Mouse (Mus musculus) CH12.LX (cell line): ENCODE results near the gene Cacfd1. TPM values are rescaled to one million over a fixed set of nuclear protein-coding genes. Genes with fewer than 3 reads are reported as not detected.

Experiments
- DNase-seq: peaks from one replicate; pipeline ENCODE4 v3.0.0-alpha.2; 2013; ENCODE audit errors: extremely low read depth
- H3K27ac ChIP-seq: 2 replicates; pipeline ENCODE4 v1.5.1; 2012; ENCODE audit warnings: low read depth, mild to moderate bottlenecking, control low read depth, moderate library complexity; ENCODE audit not compliant: insufficient read depth
- H3K27me3 ChIP-seq: replicated peaks from 2 replicates; pipeline ENCODE3; 2012; ENCODE audit warnings: inconsistent platforms
- H3K36me3 ChIP-seq, 2 experiments: replicated peaks in 1 of 2; 2 replicates each; pipeline versions ENCODE3 to v1.6.1; 2012; ENCODE audit warnings: inconsistent platforms in 1 of 2, low read length in 1 of 2, mild to moderate bottlenecking in 1 of 2, mixed read lengths in 1 of 2, moderate library complexity in 1 of 2; ENCODE audit not compliant: control insufficient read depth in 1 of 2, insufficient read depth in 1 of 2
- H3K4me1 ChIP-seq, 2 experiments: 2 replicates each; pipeline ENCODE4 v1.6.1; 2012; ENCODE audit warnings: inconsistent platforms in 1 of 2, moderate library complexity in 1 of 2; ENCODE audit not compliant: insufficient read depth in 2 of 2, control insufficient read depth in 1 of 2
- H3K4me2 ChIP-seq: 2 replicates; pipeline ENCODE4 v1.6.1; 2012; ENCODE audit warnings: low read depth, mild to moderate bottlenecking, control low read depth; ENCODE audit not compliant: poor library complexity, insufficient read depth, severe bottlenecking
- H3K4me3 ChIP-seq, 3 experiments: fragments of 150-350 bp in 1 of 3; sonication (generic) in 1 of 3; replicated peaks in 1 of 3; 2 replicates each; pipeline versions ENCODE3 to v1.5.1; 2011 to 2012; ENCODE audit warnings: low read depth in 2 of 3, low read length in 2 of 3, mild to moderate bottlenecking in 2 of 3, moderate library complexity in 2 of 3, control low read depth in 1 of 3, improper control_type of control experiment in 1 of 3, inconsistent platforms in 1 of 3, mixed read lengths in 1 of 3; ENCODE audit not compliant: poor library complexity in 1 of 3
- H3K79me2 ChIP-seq: replicated peaks from 2 replicates; pipeline ENCODE4 v1.6.1; 2012; ENCODE audit warnings: mild to moderate bottlenecking, moderate library complexity; ENCODE audit not compliant: control insufficient read depth, poor library complexity, insufficient read depth, severe bottlenecking; ENCODE audit errors: extremely low read depth
- H3K9ac ChIP-seq: 2 replicates; pipeline ENCODE4 v1.6.1; 2012; ENCODE audit warnings: low read depth, mild to moderate bottlenecking, control low read depth, moderate library complexity; ENCODE audit not compliant: insufficient read depth
- H3K9me3 ChIP-seq: replicated peaks from 2 replicates; pipeline ENCODE3; 2012; ENCODE audit warnings: low read length, inconsistent platforms, mixed read lengths
- CHD1 ChIP-seq: IDR thresholded peaks from 2 replicates; pipeline ENCODE4 v1.6.1; 2012; ENCODE audit warnings: low read depth, low read length, improper control_type of control experiment, inconsistent platforms
- CHD2 ChIP-seq: IDR thresholded peaks from 2 replicates; pipeline ENCODE4 v1.6.1; 2011; ENCODE audit warnings: low read length, improper control_type of control experiment
- CTCF ChIP-seq, 2 experiments: IDR thresholded peaks in 1 of 2; conservative IDR thresholded peaks in 1 of 2; 2 replicates each; pipeline ENCODE4 v1.5.1; 2011 to 2012; ENCODE audit warnings: low read depth in 2 of 2, low read length in 2 of 2, improper control_type of control experiment in 1 of 2, inconsistent platforms in 1 of 2, mild to moderate bottlenecking in 1 of 2, moderate library complexity in 1 of 2
- E2F4 ChIP-seq: IDR thresholded peaks from 2 replicates; pipeline ENCODE4 v1.6.1; 2011; ENCODE audit warnings: low read depth, low read length, improper control_type of control experiment; ENCODE audit not compliant: insufficient replicate concordance
- ETS1 ChIP-seq: conservative IDR thresholded peaks from 2 replicates; pipeline ENCODE4 v1.6.1; 2012; ENCODE audit warnings: low read depth, mild to moderate bottlenecking, inconsistent platforms, low read length, improper control_type of control experiment, moderate library complexity
- GABPA ChIP-seq: IDR thresholded peaks from 2 replicates; pipeline ENCODE4 v1.6.1; 2012; ENCODE audit warnings: low read depth, low read length, improper control_type of control experiment, inconsistent platforms; ENCODE audit not compliant: insufficient replicate concordance
- JUND ChIP-seq: conservative IDR thresholded peaks from 2 replicates; pipeline ENCODE4 v1.6.1; 2011; ENCODE audit warnings: low read depth, low read length, improper control_type of control experiment
- MAFK ChIP-seq: IDR thresholded peaks from 2 replicates; pipeline ENCODE4 v1.6.1; 2011; ENCODE audit warnings: low read length, improper control_type of control experiment; ENCODE audit not compliant: insufficient replicate concordance
- MAX ChIP-seq: IDR thresholded peaks from 2 replicates; pipeline ENCODE4 v1.6.1; 2011; ENCODE audit warnings: low read length, improper control_type of control experiment
- MAZ ChIP-seq: IDR thresholded peaks from 2 replicates; pipeline ENCODE4 v1.6.1; 2012; ENCODE audit warnings: low read depth, mild to moderate bottlenecking, inconsistent platforms, low read length, improper control_type of control experiment, moderate library complexity
- MEF2A ChIP-seq: IDR thresholded peaks from 2 replicates; pipeline ENCODE4 v1.6.1; 2014; ENCODE audit warnings: low read depth, mild to moderate bottlenecking, inconsistent platforms, low read length, improper control_type of control experiment, borderline replicate concordance
- MXI1 ChIP-seq: IDR thresholded peaks from 2 replicates; pipeline ENCODE4 v1.6.1; 2011; ENCODE audit warnings: mild to moderate bottlenecking, low read depth, low read length, improper control_type of control experiment
- NELFE ChIP-seq: IDR thresholded peaks from 2 replicates; pipeline ENCODE4 v1.6.1; 2011; ENCODE audit warnings: low read depth, low read length, improper control_type of control experiment
- NRF1 ChIP-seq: IDR thresholded peaks from 2 replicates; pipeline ENCODE4 v1.6.1; 2014; ENCODE audit warnings: low read depth, mild to moderate bottlenecking, inconsistent platforms, low read length, improper control_type of control experiment, moderate library complexity
- PAX5 ChIP-seq: IDR thresholded peaks from 2 replicates; pipeline ENCODE4 v1.6.1; 2012; ENCODE audit warnings: low read length, inconsistent platforms, mixed read lengths
- POLR2AphosphoS2 ChIP-seq: IDR thresholded peaks from 2 replicates; pipeline ENCODE4 v1.6.1; 2011; ENCODE audit warnings: low read depth, low read length, improper control_type of control experiment
- RAD21 ChIP-seq: IDR thresholded peaks from 2 replicates; pipeline ENCODE4 v1.6.1; 2011; ENCODE audit warnings: low read depth, mild to moderate bottlenecking, low read length, improper control_type of control experiment, moderate library complexity
- SMC3 ChIP-seq: IDR thresholded peaks from 2 replicates; pipeline ENCODE4 v1.6.1; 2011; ENCODE audit warnings: low read depth, low read length, improper control_type of control experiment
- USF1 ChIP-seq: IDR thresholded peaks from 2 replicates; pipeline ENCODE4 v1.6.1; 2014; ENCODE audit warnings: low read depth, mild to moderate bottlenecking, inconsistent platforms, low read length, improper control_type of control experiment
- USF2 ChIP-seq: conservative IDR thresholded peaks from 2 replicates; pipeline ENCODE4 v1.6.1; 2011; ENCODE audit warnings: low read depth, low read length, improper control_type of control experiment
- ZC3H11A ChIP-seq: IDR thresholded peaks from 2 replicates; pipeline ENCODE4 v1.6.1; 2012; ENCODE audit warnings: low read depth, mild to moderate bottlenecking, inconsistent platforms, low read length, improper control_type of control experiment
- ZMIZ1 ChIP-seq: IDR thresholded peaks from 2 replicates; pipeline ENCODE4 v1.6.1; 2012; ENCODE audit warnings: low read depth, mild to moderate bottlenecking, inconsistent platforms, low read length, improper control_type of control experiment
- dilution Hi-C: fragments of 300-500 bp; cut with MboI; formaldehyde crosslinking; loops from 2 replicates; pipeline ENCODE4 v1.14.3; 2020; ENCODE audit warnings: low sequenced_read_pairs; ENCODE audit not compliant: extremely low pct_unique_long_range_greater_than_20kb, extremely low pct_ligation_motif_present
- in situ Hi-C: fragments of 300-500 bp; cut with MboI; formaldehyde crosslinking; loops from 3 replicates; pipeline ENCODE4 v1.14.3; 2019; ENCODE audit warnings: low sequenced_read_pairs, low pct_ligation_motif_present, low pct_unique_long_range_greater_than_20kb, mixed read lengths
- polyA plus RNA-seq: library from polyadenylated mRNA; unstranded; fragments of >175 nt; gene quantifications from 2 replicates; pipeline ENCODE4 v1.2.1, GENCODE M21; 2012; ENCODE audit warnings: low read depth; ENCODE audit not compliant: insufficient read length
- total RNA-seq, 2 experiments: library from RNA; depleted of rRNA; stranded (reverse); fragments of 300-350 nt in 1 of 2; fragments of >200 nt in 1 of 2; gene quantifications; 2 replicates each; pipeline ENCODE4 v1.2.3; 2012 to 2014

Gene Cacfd1
- total and polyA plus RNA-seq, 3 experiments: 6.4 to 20.2 (median 10.3) TPM

DNA sequence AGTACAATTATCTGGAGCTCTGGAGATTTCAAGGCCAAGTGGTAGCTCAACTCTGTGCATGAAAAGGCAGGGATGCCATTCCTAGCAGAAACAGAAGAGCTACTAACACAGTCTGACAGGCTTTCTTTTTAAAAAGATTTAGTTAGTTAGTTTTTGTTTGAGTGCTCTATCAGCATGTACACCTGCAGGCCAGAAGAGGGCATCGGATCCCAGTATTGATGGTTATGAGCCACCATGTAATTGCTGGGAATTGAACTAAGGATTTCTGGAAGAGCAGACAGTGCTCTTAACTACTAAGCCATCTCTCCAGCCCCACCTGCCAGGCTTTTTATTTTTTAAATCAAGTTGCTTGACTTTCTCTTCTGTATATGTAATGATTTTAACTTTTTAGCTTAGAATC lies 12.2 kb upstream of the Cacfd1 start:
- no peak for DNase-seq
- no peak overlapping the region for H3K9ac ChIP-seq
- H3K4me2 ChIP-seq: no peak overlapping the region
- H3K4me1 ChIP-seq: no peaks in the 10 kb centered on the region
- dilution Hi-C loops: no loop called here
- in situ Hi-C loops: no loop called here
- H3K4me3 ChIP-seq: no peak overlapping the region
- no peaks in the 10 kb centered on the region for H3K27me3 ChIP-seq
- H3K27ac ChIP-seq: no peak overlapping the region
- TF ChIP-seq CTCF (conservative IDR thresholded peaks at IDR 0.05 in 1 of 2, IDR thresholded peaks at IDR 0.05 in 1 of 2; ENCODE audit: low read depth in 2 of 2, low read length in 2 of 2): peak in 1 of 2 experiments; percentile 54; a peak in 2 of 4 replicates
- TF ChIP-seq SMC3: peak; percentile 52
- no peak for TF ChIP-seq E2F4
- no peak for TF ChIP-seq CHD1
- no peak for TF ChIP-seq PAX5
- TF ChIP-seq RAD21: peak; percentile 23
- TF ChIP-seq USF2: no peak
- no peaks in the 10 kb centered on the region for H3K36me3 ChIP-seq
- H3K79me2 ChIP-seq: no peaks in the 10 kb centered on the region
- no peaks in the 10 kb centered on the region for H3K9me3 ChIP-seq

DNA sequence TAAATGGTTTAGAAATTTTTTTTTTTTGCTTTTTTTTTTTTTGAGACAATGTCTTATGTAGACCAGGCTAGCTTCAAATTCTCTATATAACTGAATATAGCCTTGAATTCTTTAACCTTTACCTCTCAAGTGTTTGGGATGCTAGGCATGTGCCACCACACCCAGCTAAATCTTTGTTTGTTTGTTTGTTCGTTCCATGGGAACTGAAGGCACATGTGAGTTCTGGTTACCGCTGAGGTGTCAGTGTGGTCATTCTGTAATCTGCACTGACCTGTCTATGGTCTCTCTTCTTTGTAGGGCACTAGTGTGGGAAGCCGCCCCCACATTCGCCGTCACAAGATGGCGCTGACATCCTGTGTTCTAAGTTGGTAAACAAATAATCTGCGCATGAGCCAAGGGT lies 11.7 kb upstream of the Cacfd1 start:
- Histone ChIP-seq H3K4me1 (no peaks in the 10 kb centered on the region), H3K9ac (no peak overlapping the region), H3K4me3 (no peak overlapping the region)

DNA sequence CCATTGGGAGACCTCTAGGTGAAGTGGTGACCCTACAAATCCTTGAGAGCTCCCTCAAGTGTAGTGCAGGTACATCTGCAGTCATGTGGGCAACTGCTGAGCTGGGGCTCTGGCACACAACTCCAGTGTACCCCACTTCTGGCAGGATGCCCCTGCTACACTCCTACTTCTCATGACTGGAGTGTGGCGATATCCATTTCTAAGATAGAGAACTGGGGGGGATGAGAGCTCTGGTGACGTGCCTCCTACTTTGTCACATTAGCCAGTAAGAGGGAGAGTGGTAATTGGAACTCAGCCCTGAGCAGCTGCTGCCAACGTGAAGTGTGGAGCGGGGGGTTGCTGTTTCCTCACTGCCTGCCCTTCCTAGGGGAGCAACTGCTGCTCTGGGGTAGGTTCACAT lies 3.5 kb upstream of the Cacfd1 start:
- no peak overlapping the region for H3K4me2 ChIP-seq
- no peak overlapping the region for H3K27ac ChIP-seq
- H3K9ac ChIP-seq: no peak overlapping the region
- peaks cover 8% of the 10 kb centered on the region for H3K79me2 ChIP-seq
- DNase-seq: no peak
- no peak overlapping the region for H3K4me3 ChIP-seq
- no peaks in the 10 kb centered on the region for H3K36me3 ChIP-seq
- H3K4me1 ChIP-seq: peaks cover 10 to 17% of the 10 kb centered on the region in 2 experiments
- in situ Hi-C loops: loop anchor here (5.0 kb wide), 1 partner anchor 34 kb away; the partner anchor contains the start of gene Adamts13
- peaks cover 2% of the 10 kb centered on the region for H3K9me3 ChIP-seq
- dilution Hi-C loops: no loop called here
- TF ChIP-seq MEF2A: no peak
- no peak for TF ChIP-seq MAFK
- TF ChIP-seq MAX: no peak
- TF ChIP-seq NELFE: no peak
- no peak for TF ChIP-seq USF1
- no peak for TF ChIP-seq ETS1
- no peak for TF ChIP-seq CHD2
- no peak for TF ChIP-seq POLR2AphosphoS2
- TF ChIP-seq NRF1: no peak
- no peak for TF ChIP-seq CTCF (conservative IDR thresholded peaks at IDR 0.05 in 1 of 2, IDR thresholded peaks at IDR 0.05 in 1 of 2; ENCODE audit: low read depth in 2 of 2, low read length in 2 of 2)
- no peak for TF ChIP-seq MXI1
- TF ChIP-seq ZC3H11A: no peak
- no peak for TF ChIP-seq MAZ
- no peak for TF ChIP-seq ZMIZ1
- TF ChIP-seq GABPA: no peak
- peaks cover 19% of the 10 kb centered on the region for H3K27me3 ChIP-seq

More for the DNA sequence above, 11.7 kb upstream of the Cacfd1 start:
- no peak overlapping the region for H3K27ac ChIP-seq
- in situ Hi-C loops: no loop called here
- TF ChIP-seq CTCF (conservative IDR thresholded peaks at IDR 0.05 in 1 of 2, IDR thresholded peaks at IDR 0.05 in 1 of 2; ENCODE audit: low read depth in 2 of 2, low read length in 2 of 2) (peak in 1 of 2 experiments; percentile 20; a peak in 2 of 4 replicates), NRF1 (no peak), SMC3 (peak; percentile 8; the same call in 1 of the 2 replicates), JUND (no peak)
- H3K9me3 ChIP-seq: no peaks in the 10 kb centered on the region
- H3K4me2 ChIP-seq: peak overlapping the region; percentile 7; the same call in 1 of the 2 replicates
- dilution Hi-C loops: no loop called here
- no peak for DNase-seq
- H3K27me3 ChIP-seq: no peaks in the 10 kb centered on the region
- H3K36me3 ChIP-seq: no peaks in the 10 kb centered on the region
- H3K79me2 ChIP-seq: no peaks in the 10 kb centered on the region
